Comparison of ENCODE assay signal across 8 mouse cellular contexts in genomic region chrX:102958917-102959316, GRCm38 (mm10). TPM values are rescaled to one million over a fixed set of nuclear protein-coding genes. Genes with fewer than 3 reads are reported as not detected.
DNase-seq lines count a peak whose midpoint lies in the region; ATAC-seq and TF ChIP-seq lines count a peak whose summit lies in the region.
"Had no signal": no experiment of that assay in that cellular context is flagged by ENCODE, and none has a peak within 500 bp of the region (broad histone marks: within the 10 kb centered on the region; RNA-seq: fewer than 3 reads in every experiment).

No protein-coding gene starts in this region.

- no peak for ATAC-seq in activated CD4-positive, CD25-positive, alpha-beta regulatory T cell, adult 4 months

- peak; percentile 57; the same call in 1 of the 2 replicates for TF ChIP-seq CTCF in brain, embryonic 14.5 days (IDR thresholded peaks at IDR 0.05; ENCODE audit: borderline replicate concordance, extremely low read depth, insufficient read depth, insufficient read length)

- TF ChIP-seq POLR2A in brain, embryonic 14.5 days (IDR thresholded peaks at IDR 0.05; ENCODE audit: borderline replicate concordance, extremely low read depth, insufficient read depth, insufficient read length, poor library complexity, severe bottlenecking) = no peak

- peak; percentile 28 for DNase-seq in layer of hippocampus, adult 11-12 months (ENCODE audit: low spot score)
- DNase-seq in layer of hippocampus, adult 9-11 months = no peak
- peak; percentile 11 for DNase-seq in MEL-GATA-1-ER (ENCODE audit: extremely low read depth, low read depth)
- peak; percentile 60 for DNase-seq in brain, embryonic 14.5 days (ENCODE audit: low read depth)
- peak; percentile 27 for DNase-seq in kidney, postnatal 10 days
- DNase-seq in ovary, adult 18-20 months (ENCODE audit: low spot score) = no peak

RNA-seq across cellular contexts. Expression of gene 1700018G05Rik, which starts 30.7 kb away (rescaled TPM):
- polyA plus RNA-seq in brain, embryonic 14.5 days (2012; rRNA removed) = not detected in 2 replicates
- polyA plus RNA-seq in activated CD4-positive, CD25-positive, alpha-beta regulatory T cell, adult 4 months (2017; shearing (Covaris generic)) = not detected
- polyA plus RNA-seq: neural tube, embryonic 14.5 days had no signal

RNA-seq across cellular contexts. Expression of gene 1700011M02Rik, which starts 50.2 kb away (rescaled TPM):
- not detected in 2 replicates for polyA plus RNA-seq in brain, embryonic 14.5 days (2012; rRNA removed)
- polyA plus RNA-seq in activated CD4-positive, CD25-positive, alpha-beta regulatory T cell, adult 4 months (2017; shearing (Covaris generic)) = not detected
- polyA plus RNA-seq: neural tube, embryonic 14.5 days had no signal

RNA-seq across cellular contexts. Expression of gene Dmrtc1a, which starts 50.4 kb away (rescaled TPM):
- 1.0 and 1.2 TPM in 2 replicates for polyA plus RNA-seq in brain, embryonic 14.5 days (2012; rRNA removed)
- polyA plus RNA-seq in activated CD4-positive, CD25-positive, alpha-beta regulatory T cell, adult 4 months (2017; shearing (Covaris generic)) = not detected

Comparison
In these comparisons a context has a peak if more than half of its experiments do, and no peak if none do; other contexts are left out.
1. DNase-seq: peak in layer of hippocampus, adult 11-12 months (single experiment), MEL-GATA-1-ER (single experiment), brain, embryonic 14.5 days (single experiment) and kidney, postnatal 10 days (single experiment); none in layer of hippocampus, adult 9-11 months (single experiment) and ovary, adult 18-20 months (single experiment).